Mouse (Mus musculus): ENCODE measurements around the gene Ell. TPM values are rescaled to one million over a fixed set of nuclear protein-coding genes. Genes with fewer than 3 reads are reported as not detected.

Ell gene
- polyA plus RNA-seq, 1 experiment from 2014 or later = 9.5 TPM

DNA sequence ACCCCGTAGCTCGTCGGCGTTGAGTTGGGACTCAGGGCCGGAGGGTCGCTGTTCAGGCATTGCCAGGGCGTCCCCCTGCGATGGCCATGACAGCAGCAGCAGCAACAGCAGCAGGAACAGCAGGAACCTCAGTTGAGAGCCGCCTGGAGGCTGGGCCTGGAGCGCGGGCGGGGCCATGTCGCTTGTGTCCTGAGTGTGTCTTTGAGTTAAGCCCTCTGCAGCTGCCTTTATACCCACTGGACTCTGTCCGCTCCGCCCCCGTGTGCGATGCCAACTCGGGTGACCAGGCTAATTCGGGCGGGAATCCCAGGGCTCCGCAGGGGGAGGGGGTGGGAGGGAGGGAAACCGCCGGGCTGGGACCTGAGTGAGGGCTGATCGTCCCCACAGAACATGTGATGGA, 92.2 kb downstream of the Ell start:
- peak overlapping the region; percentile 50 for H3K4me3 ChIP-seq (ENCODE audit: low read depth, low read length)
- H3K9me3 ChIP-seq (ENCODE audit: low read length) = no peaks in the 10 kb centered on the region
- no peaks in the 10 kb centered on the region for H3K36me3 ChIP-seq (replicated peaks; ENCODE audit: insufficient read depth, low read length)
- no peak for TF ChIP-seq EP300 (IDR thresholded peaks at IDR 0.05; ENCODE audit: low read depth)
- peak; percentile 24 for ATAC-seq
- peak overlapping the region; percentile 81 for H3K4me2 ChIP-seq (ENCODE audit: low read depth, low read length)
- H3K27ac ChIP-seq (ENCODE audit: low read depth) = peak overlapping the region; percentile 89
- peak; percentile 76 for DNase-seq
- peak overlapping the region; percentile 45; the same call in 1 of the 2 replicates for H3K9ac ChIP-seq (replicated peaks)
- no peaks in the 10 kb centered on the region for H3K27me3 ChIP-seq (ENCODE audit: insufficient read depth, low read length)
- peaks cover 49% of the 10 kb centered on the region for H3K4me1 ChIP-seq (ENCODE audit: insufficient read depth)
- 20% methylated on average over 18 of the region's 24 CpGs for WGBS (ENCODE audit: insufficient replicate concordance)

- Histone ChIP-seq H3K4me2 (ENCODE audit: low read depth, low read length) (peak within 1 kb of the TSS; percentile 81), H3K9me3 (ENCODE audit: low read length) (no peaks in the 10 kb centered on the region), H3K4me3 (ENCODE audit: low read depth, low read length) (peak within 1 kb of the TSS; percentile 50), H3K9ac (replicated peaks) (peak within 1 kb of the TSS; percentile 45), H3K36me3 (replicated peaks; ENCODE audit: insufficient read depth, low read length) (no peaks in the 10 kb centered on the region), H3K27ac (ENCODE audit: low read depth) (peak within 1 kb of the TSS; percentile 89), H3K27me3 (ENCODE audit: insufficient read depth, low read length) (no peaks in the 10 kb centered on the region), H3K4me1 (ENCODE audit: insufficient read depth) (peaks cover 56% of the 10 kb centered on the region)
- DNase-seq (no peak), ATAC-seq (no peak)
- WGBS (ENCODE audit: insufficient replicate concordance) = 62% methylated on average over 6 of the region's 6 CpGs
- no peak for TF ChIP-seq CTCF (IDR thresholded peaks at IDR 0.05; ENCODE audit: low read depth)
- TF ChIP-seq EP300 (IDR thresholded peaks at IDR 0.05; ENCODE audit: low read depth) = no peak
These were observed 93.2 kb downstream of the Ell start, which contains the start of gene Gdf15 for GRCm38 (mm10) chr8:70632346-70632892. Gene Gdf15 (minus strand): TSS chr8:70632456.

DNA sequence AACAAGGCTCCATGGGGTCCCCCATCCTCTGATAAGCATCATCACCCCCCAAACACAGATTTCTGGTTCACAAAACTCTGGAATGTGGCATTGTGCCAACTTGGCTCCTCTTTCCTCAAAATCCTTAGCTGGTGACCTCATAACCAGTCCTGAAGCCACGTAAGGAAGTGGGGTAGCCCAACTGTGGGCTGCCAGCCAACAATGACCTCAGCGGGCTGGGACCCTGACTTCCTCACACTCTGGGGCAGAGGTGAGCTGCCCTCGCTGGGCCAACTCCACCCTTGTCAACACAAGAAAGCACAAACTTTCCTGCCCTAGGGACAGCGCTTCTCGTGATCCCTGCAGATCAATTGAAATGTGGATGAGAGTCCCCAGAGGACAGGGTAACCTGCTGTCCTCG, 94.8 kb downstream of the Ell start:
- peak; percentile 64 for ATAC-seq
- 25% methylated on average over 6 of the region's 6 CpGs for WGBS (ENCODE audit: insufficient replicate concordance)
- Histone ChIP-seq H3K9ac (replicated peaks) (no peak overlapping the region), H3K4me3 (ENCODE audit: low read depth, low read length) (no peak overlapping the region), H3K4me2 (ENCODE audit: low read depth, low read length) (no peak overlapping the region), H3K9me3 (ENCODE audit: low read length) (no peaks in the 10 kb centered on the region), H3K36me3 (replicated peaks; ENCODE audit: insufficient read depth, low read length) (no peaks in the 10 kb centered on the region), H3K27ac (ENCODE audit: low read depth) (peak overlapping the region; percentile 78), H3K4me1 (ENCODE audit: insufficient read depth) (peaks cover 62% of the 10 kb centered on the region), H3K27me3 (ENCODE audit: insufficient read depth, low read length) (no peaks in the 10 kb centered on the region)
- peak; percentile 80 for TF ChIP-seq EP300 (IDR thresholded peaks at IDR 0.05; ENCODE audit: low read depth)
- no peak for TF ChIP-seq CTCF (IDR thresholded peaks at IDR 0.05; ENCODE audit: low read depth)
- DNase-seq = peak; percentile 87

DNA sequence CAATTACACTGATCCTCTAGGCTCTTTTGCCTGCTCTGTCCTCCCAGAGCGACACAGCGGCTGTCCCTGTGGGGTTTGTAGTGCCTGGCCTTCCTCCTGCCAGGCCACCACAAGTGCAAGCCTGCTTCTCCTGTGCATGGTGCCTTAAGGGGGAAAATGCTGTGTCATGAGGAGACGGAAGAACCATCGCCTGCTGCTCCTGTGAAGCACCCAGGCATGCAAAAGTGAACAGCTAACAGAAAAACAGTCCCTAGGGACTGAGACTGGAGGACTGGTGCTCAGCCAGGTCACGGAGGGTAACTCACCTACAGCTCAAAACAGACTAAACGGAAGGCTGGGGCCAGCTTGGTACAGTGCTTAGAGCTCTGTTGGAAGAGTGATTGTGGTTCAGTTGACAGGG, 96.3 kb downstream of the Ell start:
- Histone ChIP-seq H3K4me1 (ENCODE audit: insufficient read depth) (peaks cover 57% of the 10 kb centered on the region), H3K9ac (replicated peaks) (no peak overlapping the region; the same call in 1 of the 2 replicates), H3K27ac (ENCODE audit: low read depth) (peak overlapping the region; percentile 78), H3K27me3 (ENCODE audit: insufficient read depth, low read length) (no peaks in the 10 kb centered on the region), H3K4me3 (ENCODE audit: low read depth, low read length) (no peak overlapping the region), H3K9me3 (ENCODE audit: low read length) (no peaks in the 10 kb centered on the region), H3K4me2 (ENCODE audit: low read depth, low read length) (no peak overlapping the region), H3K36me3 (replicated peaks; ENCODE audit: insufficient read depth, low read length) (no peaks in the 10 kb centered on the region)
- ATAC-seq (no peak), DNase-seq (no peak)
- 29% methylated on average over 6 of the region's 6 CpGs for WGBS (ENCODE audit: insufficient replicate concordance)
- TF ChIP-seq EP300 (IDR thresholded peaks at IDR 0.05; ENCODE audit: low read depth) (no peak), CTCF (IDR thresholded peaks at IDR 0.05; ENCODE audit: low read depth) (no peak)

DNA sequence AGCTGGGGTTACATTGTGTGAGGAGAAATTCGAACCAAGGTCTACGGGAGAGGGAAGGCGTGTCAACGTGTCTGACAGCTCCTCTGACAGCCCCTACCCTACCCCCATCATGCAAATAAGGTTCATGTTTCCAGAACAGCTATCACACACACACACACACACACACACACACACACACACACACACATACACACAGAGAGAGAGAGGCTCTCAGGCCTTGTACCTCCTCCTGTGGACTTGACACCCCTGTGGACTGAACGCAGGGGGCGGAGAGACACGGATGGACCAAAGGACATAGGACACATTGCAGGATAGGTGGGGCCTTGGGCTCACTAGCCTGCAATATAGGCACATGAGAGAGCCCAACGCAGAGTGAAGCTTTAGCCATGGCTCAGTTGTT, 97.6 kb downstream of the Ell start:
- peak; percentile 72 for TF ChIP-seq EP300 (IDR thresholded peaks at IDR 0.05; ENCODE audit: low read depth)
- no peak for TF ChIP-seq CTCF (IDR thresholded peaks at IDR 0.05; ENCODE audit: low read depth)
- Histone ChIP-seq H3K4me3 (ENCODE audit: low read depth, low read length) (no peak overlapping the region), H3K36me3 (replicated peaks; ENCODE audit: insufficient read depth, low read length) (no peaks in the 10 kb centered on the region), H3K27ac (ENCODE audit: low read depth) (peak overlapping the region; percentile 72), H3K9ac (replicated peaks) (no peak overlapping the region; the same call in none of the 2 replicates), H3K4me2 (ENCODE audit: low read depth, low read length) (no peak overlapping the region), H3K27me3 (ENCODE audit: insufficient read depth, low read length) (no peaks in the 10 kb centered on the region), H3K9me3 (ENCODE audit: low read length) (no peaks in the 10 kb centered on the region), H3K4me1 (ENCODE audit: insufficient read depth) (peaks cover 50% of the 10 kb centered on the region)
- 49% methylated on average over 8 of the region's 8 CpGs for WGBS (ENCODE audit: insufficient replicate concordance)
- peak; percentile 69 for DNase-seq
- peak; percentile 80 for ATAC-seq

GRCm38 (mm10) chr8:70638752-70639151, 99.5 kb downstream of the Ell start:
- H3K27ac ChIP-seq (ENCODE audit: low read depth) = no peak overlapping the region
- TF ChIP-seq EP300 (IDR thresholded peaks at IDR 0.05; ENCODE audit: low read depth) = no peak
- no peak for TF ChIP-seq CTCF (IDR thresholded peaks at IDR 0.05; ENCODE audit: low read depth)
- no peaks in the 10 kb centered on the region for H3K27me3 ChIP-seq (ENCODE audit: insufficient read depth, low read length)
- DNase-seq (no peak), ATAC-seq (no peak)
- H3K9me3 ChIP-seq (ENCODE audit: low read length) = no peaks in the 10 kb centered on the region
- H3K4me1 ChIP-seq (ENCODE audit: insufficient read depth) = peaks cover 43% of the 10 kb centered on the region
- no peak overlapping the region for H3K9ac ChIP-seq (replicated peaks)
- H3K4me3 ChIP-seq (ENCODE audit: low read depth, low read length) = no peak overlapping the region
- no peak overlapping the region for H3K4me2 ChIP-seq (ENCODE audit: low read depth, low read length)
- no peaks in the 10 kb centered on the region for H3K36me3 ChIP-seq (replicated peaks; ENCODE audit: insufficient read depth, low read length)
- 65% methylated on average over 9 of the region's 9 CpGs for WGBS (ENCODE audit: insufficient replicate concordance)

Other genes starting within 250 kb of the Ell start
- 15.2 and 16.3 TPM in 2 replicates for gene Ddx49, start 237.0 kb upstream of the Ell start, polyA plus RNA-seq (2015; fragmentation: Nextera tagmentation; extraction: Ambion mirVana)
- 162 and 171 TPM in 2 replicates for gene Cope, start 236.9 kb upstream of the Ell start, polyA plus RNA-seq (2015; fragmentation: Nextera tagmentation; extraction: Ambion mirVana)
- gene Cers1, start 223.7 kb upstream of the Ell start, polyA plus RNA-seq (2015; fragmentation: Nextera tagmentation; extraction: Ambion mirVana) = 0.12 TPM in 1 of 2 replicates, not detected in the other
- gene Gdf1, start 209.6 kb upstream of the Ell start, polyA plus RNA-seq (2015; fragmentation: Nextera tagmentation; extraction: Ambion mirVana) = 0.16 TPM in 1 of 2 replicates, not detected in the other
- 6.7 and 7.1 TPM in 2 replicates for gene Upf1, start 186.2 kb upstream of the Ell start, polyA plus RNA-seq (2015; fragmentation: Nextera tagmentation; extraction: Ambion mirVana)
- gene Comp, start 165.9 kb upstream of the Ell start, polyA plus RNA-seq (2015; fragmentation: Nextera tagmentation; extraction: Ambion mirVana) = 3.0 and 4.0 TPM in 2 replicates
- 2.6 and 2.7 TPM in 2 replicates for gene Crtc1, start 99.9 kb upstream of the Ell start, polyA plus RNA-seq (2015; fragmentation: Nextera tagmentation; extraction: Ambion mirVana)
- 4.2 and 5.4 TPM in 2 replicates for gene Klhl26, start 62.5 kb upstream of the Ell start, polyA plus RNA-seq (2015; fragmentation: Nextera tagmentation; extraction: Ambion mirVana)
- not detected in 2 replicates for gene Tmem59l, start 52.1 kb upstream of the Ell start, polyA plus RNA-seq (2015; fragmentation: Nextera tagmentation; extraction: Ambion mirVana)
- gene Crlf1, start 46.3 kb upstream of the Ell start, polyA plus RNA-seq (2015; fragmentation: Nextera tagmentation; extraction: Ambion mirVana) = 0.07 and 0.38 TPM in 2 replicates
- 49.3 and 52.3 TPM in 2 replicates for gene Rex1bd, start 32.7 kb upstream of the Ell start, polyA plus RNA-seq (2015; fragmentation: Nextera tagmentation; extraction: Ambion mirVana)
- 627 and 684 TPM in 2 replicates for gene Uba52, start 28.7 kb upstream of the Ell start, polyA plus RNA-seq (2015; fragmentation: Nextera tagmentation; extraction: Ambion mirVana)
- 141 TPM in 2 replicates for gene Fkbp8, start 11.7 kb upstream of the Ell start, polyA plus RNA-seq (2015; fragmentation: Nextera tagmentation; extraction: Ambion mirVana)
- 43.1 and 43.3 TPM in 2 replicates for gene Kxd1, start 11.5 kb upstream of the Ell start, polyA plus RNA-seq (2015; fragmentation: Nextera tagmentation; extraction: Ambion mirVana)
- 18.8 and 21.6 TPM in 2 replicates for gene Isyna1, start 54.9 kb downstream of the Ell start, polyA plus RNA-seq (2015; fragmentation: Nextera tagmentation; extraction: Ambion mirVana)
- gene Ssbp4, start 69.4 kb downstream of the Ell start, polyA plus RNA-seq (2015; fragmentation: Nextera tagmentation; extraction: Ambion mirVana) = 32.5 and 35.4 TPM in 2 replicates
- gene Lrrc25, start 76.7 kb downstream of the Ell start, polyA plus RNA-seq (2015; fragmentation: Nextera tagmentation; extraction: Ambion mirVana) = 9.8 and 10.4 TPM in 2 replicates
- 2.1 and 2.3 TPM in 2 replicates for gene Gdf15, start 93.0 kb downstream of the Ell start, polyA plus RNA-seq (2015; fragmentation: Nextera tagmentation; extraction: Ambion mirVana)
- gene Pgpep1, start 120.9 kb downstream of the Ell start, polyA plus RNA-seq (2015; fragmentation: Nextera tagmentation; extraction: Ambion mirVana) = 31.0 and 32.2 TPM in 2 replicates
- gene Lsm4, start 133.8 kb downstream of the Ell start, polyA plus RNA-seq (2015; fragmentation: Nextera tagmentation; extraction: Ambion mirVana) = 98.5 and 103 TPM in 2 replicates
- 19.6 and 38.4 TPM in 2 replicates for gene Jund, start 159.5 kb downstream of the Ell start, polyA plus RNA-seq (2015; fragmentation: Nextera tagmentation; extraction: Ambion mirVana)
- 0.02 TPM in 1 of 2 replicates, not detected in the other for gene Iqcn, start 164.0 kb downstream of the Ell start, polyA plus RNA-seq (2015; fragmentation: Nextera tagmentation; extraction: Ambion mirVana)
- 0.22 and 0.25 TPM in 2 replicates for gene Gm3336, start 179.1 kb downstream of the Ell start, polyA plus RNA-seq (2015; fragmentation: Nextera tagmentation; extraction: Ambion mirVana)
- gene Pde4c, start 184.3 kb downstream of the Ell start, polyA plus RNA-seq (2015; fragmentation: Nextera tagmentation; extraction: Ambion mirVana) = 1.6 and 1.8 TPM in 2 replicates
- 3.2 and 3.3 TPM in 2 replicates for gene Rab3a, start 215.2 kb downstream of the Ell start, polyA plus RNA-seq (2015; fragmentation: Nextera tagmentation; extraction: Ambion mirVana)
- 36.3 and 39.9 TPM in 2 replicates for gene Mpv17l2, start 221.5 kb downstream of the Ell start, polyA plus RNA-seq (2015; fragmentation: Nextera tagmentation; extraction: Ambion mirVana)
- 8.9 and 9.0 TPM in 2 replicates for gene Pik3r2, start 237.3 kb downstream of the Ell start, polyA plus RNA-seq (2015; fragmentation: Nextera tagmentation; extraction: Ambion mirVana)

All from liver, postnatal 0 days (tissue).